Mouse (Mus musculus) T-cell, adult 2 months (primary cell): Measurements from ENCODE around the gene Gpcpd1.
"Not testable (repeated sequence)": the region's sequence is repeated elsewhere in the genome, so short reads cannot be mapped to it uniquely, and the experiment has no call there.

Source experiments
- DNase-seq: peaks from one replicate; pipeline ENCODE4 v3.0.0; 2022; ENCODE audit warnings: low spot score

The Gpcpd1 gene

DNA sequence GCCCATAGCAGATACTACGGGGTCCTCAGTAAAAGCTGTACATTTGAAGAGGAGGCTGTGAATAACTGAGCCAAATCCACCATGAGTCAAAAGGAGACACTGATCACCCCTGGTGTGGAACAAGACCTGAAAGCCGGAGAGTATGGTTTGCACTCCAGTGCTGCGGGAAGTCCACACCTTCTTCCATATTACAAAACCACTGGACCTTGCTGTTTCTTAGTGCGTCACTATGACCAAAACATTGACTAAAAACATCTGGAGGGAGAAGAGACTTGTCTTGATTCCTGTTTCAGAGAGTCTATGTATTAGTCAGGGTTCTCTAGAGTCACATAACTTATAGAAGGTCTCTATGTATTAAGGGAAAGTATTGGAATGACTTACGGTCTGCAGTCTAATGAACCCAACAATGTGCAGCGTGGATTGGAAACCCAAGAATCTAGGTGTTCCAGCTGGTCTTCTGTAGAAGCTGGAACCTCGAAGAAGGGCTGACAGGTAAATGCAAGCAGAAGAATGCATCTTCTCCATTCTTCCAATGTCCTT lies at the start of gene Gpcpd1:
Gene Gpcpd1 (minus strand): TSS at position 490 of the 540 bp plus-strand sequence.
- DNase-seq = no peak

GRCm38 (mm10) chr2:132636534-132636933 lies 49.0 kb upstream of the Gpcpd1 start:
- DNase-seq = no peak

DNA sequence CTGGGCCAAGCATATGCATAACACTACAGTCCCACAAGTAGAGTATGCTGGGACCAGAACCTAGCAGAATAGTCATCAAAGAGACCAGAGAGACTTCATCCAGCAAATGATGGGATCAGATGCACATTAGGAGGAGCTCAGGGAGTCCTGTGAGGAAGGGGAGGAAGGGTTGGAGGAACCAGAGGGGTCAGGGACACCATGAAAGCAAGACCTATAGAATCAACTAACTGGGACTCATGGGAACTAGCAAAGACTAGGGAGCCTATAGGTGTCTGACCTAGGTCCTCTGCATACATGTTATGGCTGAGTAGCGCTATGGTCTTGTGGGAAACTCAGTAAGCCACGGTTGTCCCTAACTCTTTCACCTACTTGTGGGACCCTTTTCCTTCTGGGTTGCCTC lies 41.1 kb upstream of the Gpcpd1 start:
- DNase-seq = no peak

DNA sequence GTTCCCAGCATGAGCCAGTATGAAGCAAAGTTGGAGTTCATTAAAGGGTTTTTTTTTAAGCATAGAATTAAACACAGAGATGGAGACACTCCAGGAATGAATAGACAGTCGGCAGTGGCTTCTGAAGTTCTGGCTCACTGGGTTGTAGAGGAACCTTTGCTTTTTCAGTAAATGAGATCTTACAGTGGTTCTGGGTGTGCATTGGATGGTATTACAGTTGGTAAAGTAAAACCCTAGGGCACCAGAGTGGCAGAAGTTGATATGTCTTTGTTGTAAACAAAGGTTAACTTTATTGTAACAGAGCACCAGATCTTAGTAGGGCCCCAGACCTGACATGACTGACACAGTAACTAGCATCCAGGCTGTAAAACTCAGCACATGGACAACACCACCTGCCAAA lies 35.6 kb upstream of the Gpcpd1 start:
- no peak for DNase-seq

- DNase-seq = no peak
Measured at GRCm38 (mm10) chr2:132617693-132618092, 30.2 kb upstream of the Gpcpd1 start.

DNA sequence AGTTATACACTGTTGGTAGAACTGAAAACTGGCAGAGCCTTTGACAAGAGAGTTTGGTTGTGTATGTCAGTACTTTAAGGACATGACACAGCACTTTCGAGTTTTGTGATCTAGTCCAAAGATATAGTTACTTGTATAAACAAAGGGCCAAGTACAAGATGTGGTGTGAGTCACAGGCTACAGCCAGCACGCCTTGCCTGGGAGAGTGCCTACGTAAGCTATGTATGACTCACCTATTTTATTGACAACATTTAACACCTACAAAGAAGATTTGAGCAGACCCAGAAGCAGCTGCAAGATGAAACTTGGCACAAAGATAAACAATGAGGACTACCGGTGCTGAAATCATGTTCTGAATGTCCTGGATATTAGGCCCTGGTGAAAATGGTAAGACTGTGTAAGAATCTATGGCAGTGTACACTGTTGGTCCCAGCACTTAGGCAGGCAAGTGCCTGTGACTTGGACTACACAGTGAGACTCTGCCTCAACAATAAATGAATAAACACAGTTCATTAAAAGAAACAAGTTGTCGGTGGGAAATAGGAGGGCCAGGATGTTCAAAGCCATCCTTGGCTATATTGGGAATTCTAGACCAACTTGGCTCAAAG lies 26.2 kb upstream of the Gpcpd1 start:
- DNase-seq = peak; percentile 5

GRCm38 (mm10) chr2:132611551-132612233 lies 24.2 kb upstream of the Gpcpd1 start:
- peak; percentile 1 for DNase-seq

DNA sequence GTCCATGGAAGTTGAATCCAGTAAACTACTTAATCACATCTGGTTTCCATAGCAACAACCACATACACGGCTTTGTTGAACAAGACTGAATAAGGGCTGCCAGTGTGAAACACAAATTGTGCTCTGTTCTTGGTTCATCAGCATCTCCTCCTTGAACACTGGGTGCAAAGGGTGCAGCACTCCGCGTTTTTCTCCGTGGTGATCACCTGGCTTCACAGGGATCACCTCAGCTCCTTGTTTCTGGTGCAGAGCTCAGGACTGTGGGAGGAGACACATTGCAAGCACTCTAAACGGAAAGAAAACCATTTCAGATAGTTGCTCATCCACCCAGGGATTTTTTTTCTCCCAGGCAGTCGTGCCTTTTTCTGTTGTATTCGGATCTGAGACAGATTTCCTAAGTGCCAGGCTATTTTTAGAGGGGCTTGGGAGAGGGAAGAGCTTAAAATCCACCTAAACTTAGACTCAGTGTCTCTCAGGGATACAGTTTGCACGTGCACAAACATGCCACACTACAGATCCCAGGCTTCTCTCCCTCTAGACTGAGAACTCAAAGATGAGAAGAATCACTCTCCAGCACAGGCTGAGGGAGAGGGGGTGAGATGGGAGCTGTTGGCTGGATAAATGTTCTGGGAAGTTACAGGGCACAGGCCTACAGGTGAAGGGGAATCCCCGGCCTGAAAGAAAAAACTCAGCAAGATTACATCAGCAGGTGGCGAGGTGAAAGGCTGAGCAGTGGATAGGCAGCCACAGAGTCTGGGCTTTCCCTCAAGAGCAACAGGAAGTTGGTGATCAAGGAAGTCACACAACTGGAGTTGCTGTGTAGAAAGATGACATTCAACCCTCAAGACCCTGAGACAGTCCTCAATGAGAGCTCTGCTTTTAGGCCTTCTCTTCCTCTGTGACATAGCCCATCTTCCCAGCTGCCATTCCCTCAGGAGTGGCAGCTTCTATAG lies 19.9 kb upstream of the Gpcpd1 start:
- DNase-seq = peak; percentile 90

- DNase-seq = no peak
Measured at GRCm38 (mm10) chr2:132605795-132606563, 18.4 kb upstream of the Gpcpd1 start.

GRCm38 (mm10) chr2:132604922-132605321 lies 17.4 kb upstream of the Gpcpd1 start:
- no peak for DNase-seq

DNA sequence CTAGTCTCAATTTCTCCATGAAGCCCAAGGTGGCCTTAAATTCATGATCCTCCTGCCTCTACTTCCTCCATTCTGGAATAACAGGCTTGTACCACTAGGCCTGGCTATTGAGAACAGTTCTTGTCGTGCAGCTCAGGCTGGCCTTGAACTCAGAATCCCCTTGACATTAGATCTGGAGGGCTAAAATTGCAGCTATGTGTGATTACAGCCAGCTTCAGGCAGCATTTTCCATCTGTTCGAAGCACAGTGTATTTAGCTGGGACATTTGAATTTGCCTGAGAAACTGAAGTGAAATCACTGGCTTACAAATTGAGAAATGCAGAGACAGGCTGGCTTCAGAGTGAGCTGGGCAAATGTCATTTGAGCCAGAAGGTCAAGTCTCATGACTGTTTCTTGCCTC lies 16.2 kb upstream of the Gpcpd1 start:
- DNase-seq = no peak

DNA sequence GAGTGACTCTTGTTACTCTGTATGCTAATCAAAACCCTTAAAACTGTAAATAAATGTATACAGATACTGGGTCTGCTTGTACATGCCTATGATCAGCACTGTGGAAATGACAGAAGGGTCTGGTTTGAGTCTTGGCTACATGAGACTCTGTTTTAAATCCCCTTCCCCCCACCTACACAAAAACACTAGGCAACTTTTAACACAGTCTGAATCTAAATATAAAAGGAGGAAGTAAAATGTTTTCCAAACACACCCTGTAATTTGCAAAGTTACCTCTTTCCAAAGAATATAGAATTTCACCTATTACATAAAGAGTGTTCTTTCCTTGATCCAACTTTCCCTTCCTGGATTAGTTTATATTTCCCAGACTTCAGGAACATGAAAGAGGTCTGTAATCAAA lies 14.2 kb upstream of the Gpcpd1 start:
- DNase-seq = no peak

DNA sequence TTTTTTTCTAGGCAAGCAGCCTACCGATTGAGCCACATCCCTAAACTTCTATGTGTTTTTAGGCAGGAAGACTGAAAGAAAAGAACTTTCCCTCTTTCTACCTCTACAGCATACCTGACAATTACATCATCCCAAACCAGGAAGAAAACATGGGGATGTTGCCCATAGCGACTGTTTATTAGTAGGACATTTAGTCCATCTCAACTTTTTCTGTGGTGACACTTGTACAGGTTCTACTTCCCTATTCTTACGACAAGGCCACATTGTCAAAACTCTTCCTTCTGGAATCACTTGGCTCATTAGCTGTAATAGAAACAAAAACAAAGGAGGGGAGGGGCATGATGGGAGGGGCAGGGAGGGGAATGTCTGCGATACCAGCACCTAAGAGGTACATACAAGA lies 12.6 kb upstream of the Gpcpd1 start:
- DNase-seq = no peak

GRCm38 (mm10) chr2:132599127-132599526 lies 11.6 kb upstream of the Gpcpd1 start:
- no peak for DNase-seq

GRCm38 (mm10) chr2:132597866-132598480 lies 10.4 kb upstream of the Gpcpd1 start:
- no peak for DNase-seq

- DNase-seq = peak; percentile 61
Measured at GRCm38 (mm10) chr2:132597226-132597625, 9.7 kb upstream of the Gpcpd1 start.

GRCm38 (mm10) chr2:132595601-132596235 lies 8.2 kb upstream of the Gpcpd1 start:
- no peak for DNase-seq

DNA sequence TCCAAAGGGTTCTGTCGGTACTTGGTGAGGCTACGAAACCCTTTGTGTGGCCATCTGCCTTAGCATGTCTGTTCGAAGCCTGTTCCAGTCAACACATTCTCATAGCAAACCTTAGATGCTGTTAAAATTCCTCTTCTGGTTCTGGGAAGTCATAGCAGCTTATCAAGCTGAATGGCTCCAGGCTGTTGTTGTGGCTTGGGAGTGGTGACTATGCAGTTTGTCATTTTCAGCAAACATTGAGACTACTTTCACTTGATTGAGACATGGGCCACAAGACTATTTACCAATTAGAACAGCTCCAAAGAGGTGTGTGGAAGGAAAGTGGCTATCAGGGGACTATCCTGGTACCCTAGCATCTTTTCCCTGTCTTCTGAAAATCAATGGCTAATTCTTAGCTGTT lies 4.6 kb upstream of the Gpcpd1 start:
- no peak for DNase-seq

DNA sequence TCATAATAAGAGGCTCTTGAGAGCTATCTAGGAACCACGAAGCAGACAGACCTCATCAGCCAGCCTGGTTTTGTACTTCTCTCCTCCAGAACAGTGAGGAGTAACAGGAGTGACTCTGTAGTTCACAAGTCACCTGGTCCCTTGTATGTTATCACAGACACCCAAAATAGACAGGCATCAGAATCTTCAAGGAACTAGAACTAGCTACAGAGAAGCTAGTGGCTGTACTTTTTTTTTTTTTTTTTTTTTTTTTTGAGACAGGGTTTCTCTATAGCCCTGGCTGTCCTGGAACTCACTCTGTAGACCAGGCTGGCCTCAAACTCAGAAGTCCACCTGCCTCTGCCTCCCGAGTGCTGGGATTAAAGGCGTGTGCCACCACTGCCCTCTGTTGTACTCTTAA lies 4.0 kb upstream of the Gpcpd1 start:
- not testable (repeated sequence) for DNase-seq

- no peak for DNase-seq
Measured at GRCm38 (mm10) chr2:132589906-132590538, 2.5 kb upstream of the Gpcpd1 start.
